Mouse (Mus musculus) small intestine, adult 2 months (tissue): Measurements from ENCODE around the gene Jph4.

Source experiments
- CTCF ChIP-seq: fragments of 200-500 bp; IDR thresholded peaks from 2 replicates; pipeline ENCODE4 v1.5.1; 2012; ENCODE audit warnings: low read depth, mild to moderate bottlenecking, control low read depth, inconsistent platforms, low read length, moderate library complexity, mixed read lengths; ENCODE audit not compliant: insufficient replicate concordance, insufficient read length; ENCODE audit errors: extremely low read depth
- POLR2A ChIP-seq: fragments of 200-500 bp; IDR thresholded peaks from 2 replicates; pipeline ENCODE4 v1.6.1; 2012; ENCODE audit warnings: low read depth, mild to moderate bottlenecking, control low read depth, inconsistent platforms, low read length, moderate library complexity

DNA sequence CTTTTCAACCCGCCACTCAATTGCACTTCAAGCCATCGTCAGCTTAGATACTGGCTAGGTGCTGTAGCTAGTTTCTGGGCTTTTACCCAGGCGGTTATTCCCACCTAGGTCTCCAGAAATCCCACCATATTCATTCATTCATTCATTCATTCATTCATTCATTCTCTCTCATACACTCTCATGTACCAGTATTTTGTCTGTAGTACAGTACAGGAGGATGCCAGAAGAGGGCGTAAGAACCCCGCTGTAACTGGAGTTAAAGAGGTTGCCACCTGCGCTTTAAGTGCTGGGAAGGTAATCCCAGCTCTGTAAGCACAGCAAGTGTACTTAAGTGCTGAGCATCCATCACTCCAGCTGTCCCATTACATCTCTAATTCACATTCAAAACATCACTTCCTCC lies 22.8 kb downstream of the Jph4 start:
- TF ChIP-seq CTCF = no peak
- TF ChIP-seq POLR2A = no peak
